Mouse (Mus musculus) monocyte, adult 2 months (primary cell): ENCODE results near the gene Tbcd.

Experiments used
- DNase-seq, 2 experiments: peaks; one replicate each; pipeline ENCODE4 v3.0.0; 2022; ENCODE audit warnings: low spot score in 2 of 2, low read depth in 1 of 2

The Tbcd gene

GRCm38 (mm10) chr11:121529747-121530146, 78.0 kb downstream of the Tbcd start:
- no peak for DNase-seq

GRCm38 (mm10) chr11:121536528-121536927, 84.8 kb downstream of the Tbcd start:
- no peak for DNase-seq

GRCm38 (mm10) chr11:121542471-121542870, 90.7 kb downstream of the Tbcd start:
- DNase-seq = no peak

- no peak for DNase-seq
These were observed 91.6 kb downstream of the Tbcd start for GRCm38 (mm10) chr11:121543287-121543856.

- no peak for DNase-seq
These were observed 92.2 kb downstream of the Tbcd start for GRCm38 (mm10) chr11:121543922-121544321.

GRCm38 (mm10) chr11:121544755-121545397, 93.1 kb downstream of the Tbcd start:
- no peak for DNase-seq

GRCm38 (mm10) chr11:121545398-121546034, 93.8 kb downstream of the Tbcd start:
- DNase-seq = no peak

- DNase-seq = no peak
These were observed 95.5 kb downstream of the Tbcd start for GRCm38 (mm10) chr11:121547234-121547633.

GRCm38 (mm10) chr11:121547925-121548324, 96.2 kb downstream of the Tbcd start:
- no peak for DNase-seq

- no peak for DNase-seq
These were observed 97.5 kb downstream of the Tbcd start for GRCm38 (mm10) chr11:121548996-121549842.

GRCm38 (mm10) chr11:121549843-121550647, 98.3 kb downstream of the Tbcd start:
- no peak for DNase-seq

GRCm38 (mm10) chr11:121551206-121551799, 99.6 kb downstream of the Tbcd start:
- no peak for DNase-seq

GRCm38 (mm10) chr11:121552167-121552566, 100.4 kb downstream of the Tbcd start:
- no peak for DNase-seq

GRCm38 (mm10) chr11:121552846-121553457, 101.2 kb downstream of the Tbcd start:
- DNase-seq = no peak

- DNase-seq = no peak
These were observed 101.7 kb downstream of the Tbcd start for GRCm38 (mm10) chr11:121553458-121553857.

GRCm38 (mm10) chr11:121556727-121557126, 105.0 kb downstream of the Tbcd start:
- no peak for DNase-seq

GRCm38 (mm10) chr11:121557946-121558345, 106.2 kb downstream of the Tbcd start:
- no peak for DNase-seq

- DNase-seq = no peak
These were observed 106.8 kb downstream of the Tbcd start for GRCm38 (mm10) chr11:121558522-121558921.

GRCm38 (mm10) chr11:121559527-121560293, 108.0 kb downstream of the Tbcd start:
- DNase-seq = no peak
